Mouse (Mus musculus): ENCODE measurements at regions not wholly inside any gene's neighbourhood (a gene's known extent, or its start where the extent isn't known, plus 50 kb on each side); places are given as distances from the start of the nearest gene placed in this dataset.

DNA sequence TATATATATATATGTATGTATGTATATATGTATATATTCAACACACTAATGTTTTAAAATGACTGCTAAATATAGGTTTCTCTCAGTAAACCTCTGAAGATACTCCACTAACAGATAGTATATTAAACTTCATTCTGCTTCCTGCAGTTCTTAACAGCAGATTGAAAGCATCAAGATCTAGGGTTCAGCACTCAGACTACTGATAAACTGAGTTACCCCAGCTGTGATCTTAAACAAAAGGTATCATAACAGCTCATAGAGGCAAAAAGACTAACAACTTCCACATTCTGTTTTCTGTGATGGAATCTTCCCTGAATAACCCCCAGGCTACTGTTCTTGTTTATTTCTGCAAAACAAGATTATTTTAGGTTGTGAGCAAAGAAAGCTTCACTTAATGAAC is 564.8 kb downstream of the Arl4a start:
- no peak for TF ChIP-seq CTCF (IDR thresholded peaks at IDR 0.05; ENCODE audit: control insufficient read depth, insufficient read depth, insufficient replicate concordance, low read depth, low read length)
- TF ChIP-seq POLR2A (IDR thresholded peaks at IDR 0.05; ENCODE audit: control insufficient read depth, low read depth, low read length): no peak
